21 mouse cellular contexts compared by ENCODE assay signal in genomic region chr1:154918406-154918805, GRCm38 (mm10). TPM values are rescaled to one million over a fixed set of nuclear protein-coding genes. Genes with fewer than 3 reads are reported as not detected.
DNase-seq lines count a peak whose midpoint lies in the region; ATAC-seq and TF ChIP-seq lines count a peak whose summit lies in the region.
"Had no signal": no experiment of that assay in that cellular context is flagged by ENCODE, and none has a peak within 500 bp of the region (broad histone marks: within the 10 kb centered on the region; RNA-seq: fewer than 3 reads in every experiment).

No protein-coding gene starts in this region.

- 63% methylated on average over 2 of the region's 2 CpGs for WGBS in lung, embryonic 14.5 days
- WGBS in lung, adult 2 months = 69% methylated on average over 2 of the region's 2 CpGs

- H3K36me3 ChIP-seq in lung, embryonic 14.5 days (ENCODE audit: insufficient read depth) = no peaks in the 10 kb centered on the region
- H3K36me3 ChIP-seq: hindbrain, embryonic 15.5 days; limb, embryonic 10.5 days; liver, embryonic 12.5 days; neural tube, embryonic 12.5 days had no signal

- no peak overlapping the region for H3K9ac ChIP-seq in lung, embryonic 14.5 days
- H3K9ac ChIP-seq: hindbrain, embryonic 15.5 days; liver, embryonic 12.5 days; neural tube, embryonic 12.5 days had no signal

- no peaks in the 10 kb centered on the region for H3K4me1 ChIP-seq in lung, embryonic 14.5 days (ENCODE audit: insufficient read depth)
- no peaks in the 10 kb centered on the region for H3K4me1 ChIP-seq in lung, adult 2 months (ENCODE audit: control insufficient read depth, insufficient read depth, low read length)
- H3K4me1 ChIP-seq: hindbrain, embryonic 15.5 days; limb, embryonic 10.5 days; liver, embryonic 12.5 days; neural tube, embryonic 12.5 days had no signal

- no peak overlapping the region for H3K27ac ChIP-seq in lung, embryonic 14.5 days (ENCODE audit: low read depth)
- H3K27ac ChIP-seq: gastrocnemius, adult 2 months; hindbrain, embryonic 15.5 days; layer of hippocampus, adult 2 months; limb, embryonic 10.5 days; liver, embryonic 12.5 days; neural tube, embryonic 12.5 days; stomach, postnatal 0 days had no signal

- no peak overlapping the region for H3K4me3 ChIP-seq in lung, embryonic 14.5 days (ENCODE audit: low read depth, low read length)
- H3K4me3 ChIP-seq in lung, adult 2 months (replicated peaks; ENCODE audit: extremely low read depth, low read depth, low read length) = no peak overlapping the region
- H3K4me3 ChIP-seq: gastrocnemius, adult 2 months; hindbrain, embryonic 15.5 days; layer of hippocampus, adult 2 months; limb, embryonic 10.5 days; liver, embryonic 12.5 days; neural tube, embryonic 12.5 days had no signal

- intact Hi-C loops in gastrocnemius, postnatal 36 days (cut with DNase I) = no loop called here

- no peak for ATAC-seq in lung, embryonic 14.5 days (ENCODE audit: insufficient read depth)
- ATAC-seq: forebrain, embryonic 16.5 days; intestine, embryonic 16.5 days; liver, embryonic 12.5 days had no signal

- H3K27me3 ChIP-seq in lung, embryonic 14.5 days (ENCODE audit: insufficient read depth, low read length) = no peaks in the 10 kb centered on the region
- H3K27me3 ChIP-seq: CH12.LX; hindbrain, embryonic 15.5 days; liver, embryonic 12.5 days; neural tube, embryonic 12.5 days had no signal

- DNase-seq in adrenal gland, adult 8-10 months = peak; percentile 13
- no peak for DNase-seq in adrenal gland, adult 18-20 months (ENCODE audit: low spot score in 2 of 2)
- peak; percentile 31 for DNase-seq in lung, embryonic 14.5 days
- no peak for DNase-seq in lung, adult 2 months
- DNase-seq in heart, postnatal 4 days = peak; percentile 29
- no peak for DNase-seq in embryo, embryonic 11 days
- DNase-seq in cerebellum, postnatal 14 days = no peak
- DNase-seq in gastrocnemius, postnatal 36 days = no peak
- DNase-seq: cerebellum, adult 9-11 months; gastrocnemius, adult 2 months; right cerebral cortex, postnatal 14 days had no signal

- H3K4me2 ChIP-seq in lung, embryonic 14.5 days = no peak overlapping the region
- H3K4me2 ChIP-seq: hindbrain, embryonic 15.5 days; liver, embryonic 12.5 days; midbrain, embryonic 11.5 days; neural tube, embryonic 12.5 days had no signal

- no peak for TF ChIP-seq POLR2A in lung, adult 2 months (IDR thresholded peaks at IDR 0.05; ENCODE audit: borderline replicate concordance, extremely low read depth, low read depth, low read length)

- no peak for TF ChIP-seq CTCF in lung, embryonic 14.5 days (IDR thresholded peaks at IDR 0.05; ENCODE audit: low read depth)
- no peak for TF ChIP-seq CTCF in lung, adult 2 months (IDR thresholded peaks at IDR 0.05; ENCODE audit: insufficient read depth, low read length)

- no peaks in the 10 kb centered on the region for H3K9me3 ChIP-seq in lung, embryonic 14.5 days (ENCODE audit: low read depth, low read length)
- H3K9me3 ChIP-seq: hindbrain, embryonic 15.5 days; limb, embryonic 10.5 days; liver, embryonic 12.5 days; neural tube, embryonic 12.5 days had no signal

RNA-seq across cellular contexts. Expression of gene Cacna1e, which starts 34.1 kb away (rescaled TPM):
- total RNA-seq in adrenal gland, adult 8-10 months (2022) = under 1 TPM; 0.12 to 0.78 (median 0.50) TPM
- total RNA-seq in adrenal gland, adult 18-20 months (2021) = under 1 TPM; 0.03 to 0.13 TPM
- polyA plus RNA-seq in lung, embryonic 14.5 days (2014; fragmentation: Nextera tagmentation; extraction: Ambion mirVana) = 0.23 and 0.25 TPM in 2 replicates
- polyA plus RNA-seq in lung, adult 2 months (2012; rRNA removed) = 0.41 and 0.88 TPM in 2 replicates
- total RNA-seq in heart, postnatal 4 days (2021) = under 1 TPM; 0.14 to 0.26 TPM
- under 1 TPM; 0.02 to 0.28 TPM for total RNA-seq in gastrocnemius, postnatal 36 days (2021)

Comparison
In these comparisons a context has a peak if more than half of its experiments do, and no peak if none do; other contexts are left out.
1. DNase-seq: peak in adrenal gland, adult 8-10 months (single experiment), lung, embryonic 14.5 days (single experiment) and heart, postnatal 4 days (single experiment); none in adrenal gland, adult 18-20 months (0 of 2), lung, adult 2 months (single experiment), embryo, embryonic 11 days (single experiment), cerebellum, postnatal 14 days (0 of 2) and gastrocnemius, postnatal 36 days (0 of 2).